Mouse (Mus musculus): ENCODE measurements around the gene Nf2. TPM values are rescaled to one million over a fixed set of nuclear protein-coding genes. Genes with fewer than 3 reads are reported as not detected.
"Not testable (repeated sequence)": the region's sequence is repeated elsewhere in the genome, so short reads cannot be mapped to it uniquely, and the experiment has no call there.

The Nf2 gene
- polyA plus RNA-seq, 1 experiment from 2014 or later: 64.0 TPM

DNA sequence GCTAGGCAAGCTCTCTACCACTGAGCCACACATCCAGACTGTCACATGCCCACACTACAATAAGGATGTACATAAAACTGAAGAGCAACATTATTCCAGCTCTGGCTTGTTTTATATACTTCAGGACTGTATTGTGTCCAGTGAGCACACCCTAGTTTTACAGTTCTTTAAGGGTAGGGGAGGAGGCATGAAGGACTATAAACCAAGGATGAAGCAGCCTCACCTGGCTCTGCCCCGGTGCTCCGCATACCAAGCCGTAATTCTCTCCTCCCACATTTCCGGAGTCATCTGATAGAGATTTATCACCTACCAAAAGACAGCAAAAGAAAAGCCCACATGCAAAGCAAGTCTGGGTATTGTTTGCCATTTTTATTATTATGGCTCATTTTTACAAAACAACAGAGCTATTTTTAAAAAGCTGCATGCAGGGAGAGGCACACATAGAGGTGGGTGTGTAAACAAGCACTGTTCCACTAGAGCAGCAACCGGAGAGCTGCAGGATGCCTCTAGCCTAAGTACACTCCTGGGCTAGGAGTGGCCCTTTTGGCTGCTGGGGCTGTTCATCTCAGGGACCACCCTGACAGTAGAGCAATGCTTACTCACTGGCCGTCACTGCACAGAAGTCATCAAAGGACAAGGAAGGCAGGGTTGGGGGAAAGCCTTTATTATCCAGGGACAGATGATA, 43.2 kb downstream of the Nf2 start:
- Histone ChIP-seq H3K36me3 (ENCODE audit: control insufficient read depth, insufficient read depth, low read length) (peaks cover 18% of the 10 kb centered on the region), H3K4me3 (replicated peaks; ENCODE audit: low read depth, low read length) (no peak overlapping the region), H3K4me1 (ENCODE audit: control insufficient read depth, insufficient read depth, low read length) (no peaks in the 10 kb centered on the region), H3K9me3 (ENCODE audit: control insufficient read depth, low read length) (no peaks in the 10 kb centered on the region), H3K27me3 (ENCODE audit: control insufficient read depth, insufficient read depth, low read length) (no peaks in the 10 kb centered on the region), H3K4me2 (ENCODE audit: low read length) (no peak overlapping the region), H3K9ac (replicated peaks; ENCODE audit: low read length) (no peak overlapping the region), H3K27ac (replicated peaks; ENCODE audit: low read depth, low read length) (no peak overlapping the region)
- ATAC-seq (ENCODE audit: low FRiP score, low TSS enrichment): no peak
- DNase-seq: no peak
- 89% methylated on average over 6 of the region's 6 CpGs for WGBS

- Histone ChIP-seq H3K4me2 (ENCODE audit: low read length) (no peak overlapping the region), H3K36me3 (ENCODE audit: control insufficient read depth, insufficient read depth, low read length) (peaks cover 18% of the 10 kb centered on the region), H3K9ac (replicated peaks; ENCODE audit: low read length) (no peak overlapping the region), H3K4me1 (ENCODE audit: control insufficient read depth, insufficient read depth, low read length) (no peaks in the 10 kb centered on the region), H3K27me3 (ENCODE audit: control insufficient read depth, insufficient read depth, low read length) (no peaks in the 10 kb centered on the region), H3K4me3 (replicated peaks; ENCODE audit: low read depth, low read length) (no peak overlapping the region), H3K27ac (replicated peaks; ENCODE audit: low read depth, low read length) (no peak overlapping the region), H3K9me3 (ENCODE audit: control insufficient read depth, low read length) (no peaks in the 10 kb centered on the region)
- DNase-seq (no peak), ATAC-seq (ENCODE audit: low FRiP score, low TSS enrichment) (no peak)
- 93% methylated on average over 6 of the region's 6 CpGs for WGBS
Measured at GRCm38 (mm10) chr11:4804921-4805562, 44.3 kb downstream of the Nf2 start.

DNA sequence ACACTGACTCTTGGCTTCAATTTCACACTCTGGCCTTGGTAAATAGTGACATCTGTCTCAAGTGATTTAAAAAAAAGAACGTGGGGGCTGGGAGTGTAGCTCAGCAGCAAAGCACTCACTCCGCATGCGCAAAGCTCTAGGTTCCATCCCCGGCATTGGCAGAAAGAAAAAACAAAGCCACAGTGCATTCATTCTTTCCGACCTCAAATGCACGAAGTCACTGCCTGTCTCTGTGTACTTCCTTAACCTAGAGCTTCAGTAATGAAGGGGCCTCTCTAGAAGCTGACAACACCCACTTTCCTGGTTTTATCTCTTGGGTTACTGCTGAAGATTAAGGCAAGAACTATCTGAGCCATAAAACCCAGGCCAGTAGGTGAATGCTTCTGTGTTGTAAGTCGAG, 45.4 kb downstream of the Nf2 start:
- H3K4me2 ChIP-seq (ENCODE audit: low read length): no peak overlapping the region
- no peak overlapping the region for H3K4me3 ChIP-seq (replicated peaks; ENCODE audit: low read depth, low read length)
- H3K9me3 ChIP-seq (ENCODE audit: control insufficient read depth, low read length): no peaks in the 10 kb centered on the region
- ATAC-seq (ENCODE audit: low FRiP score, low TSS enrichment) (no peak), DNase-seq (peak; percentile 47)
- H3K4me1 ChIP-seq (ENCODE audit: control insufficient read depth, insufficient read depth, low read length): no peaks in the 10 kb centered on the region
- no peak overlapping the region for H3K9ac ChIP-seq (replicated peaks; ENCODE audit: low read length)
- H3K27me3 ChIP-seq (ENCODE audit: control insufficient read depth, insufficient read depth, low read length): no peaks in the 10 kb centered on the region
- peaks cover 19% of the 10 kb centered on the region for H3K36me3 ChIP-seq (ENCODE audit: control insufficient read depth, insufficient read depth, low read length)
- H3K27ac ChIP-seq (replicated peaks; ENCODE audit: low read depth, low read length): peak overlapping the region; percentile 17; the same call in 1 of the 2 replicates
- WGBS: 45% methylated on average over 7 of the region's 7 CpGs

- DNase-seq: no peak
Measured at GRCm38 (mm10) chr11:4803426-4803825, 45.9 kb downstream of the Nf2 start.

DNA sequence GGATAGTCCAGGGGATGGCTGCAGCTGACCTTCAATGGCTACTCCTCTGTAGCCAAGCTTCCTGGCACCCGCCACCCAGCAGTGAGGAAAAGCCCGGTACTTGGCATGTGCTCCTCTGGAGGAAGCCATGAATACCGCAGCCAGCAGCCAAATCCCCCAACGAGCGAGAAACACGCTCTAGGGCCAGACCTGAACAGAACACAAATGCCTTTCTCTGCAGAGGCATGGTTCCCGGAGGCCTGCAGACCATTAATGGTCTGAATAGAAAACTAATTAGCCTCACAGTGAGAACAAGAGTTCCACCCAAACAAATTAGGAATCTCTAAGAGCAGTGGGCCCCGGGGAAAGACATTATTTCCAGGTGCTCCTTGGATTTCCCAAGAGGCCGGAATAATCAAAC, 46.3 kb downstream of the Nf2 start:
- Histone ChIP-seq H3K4me1 (ENCODE audit: control insufficient read depth, insufficient read depth, low read length) (no peaks in the 10 kb centered on the region), H3K4me2 (ENCODE audit: low read length) (no peak overlapping the region), H3K36me3 (ENCODE audit: control insufficient read depth, insufficient read depth, low read length) (peaks cover 24% of the 10 kb centered on the region), H3K9ac (replicated peaks; ENCODE audit: low read length) (no peak overlapping the region), H3K27ac (replicated peaks; ENCODE audit: low read depth, low read length) (0 out of 2 replicates have a peak overlapping the region, but pooled peaks have one; percentile 17), H3K9me3 (ENCODE audit: control insufficient read depth, low read length) (no peaks in the 10 kb centered on the region), H3K27me3 (ENCODE audit: control insufficient read depth, insufficient read depth, low read length) (no peaks in the 10 kb centered on the region), H3K4me3 (replicated peaks; ENCODE audit: low read depth, low read length) (no peak overlapping the region)
- WGBS: 60% methylated on average over 9 of the region's 9 CpGs
- DNase-seq: peak; percentile 56
- no peak for ATAC-seq (ENCODE audit: low FRiP score, low TSS enrichment)

More at GRCm38 (mm10) chr11:4803426-4803825, 45.9 kb downstream of the Nf2 start:
- peak overlapping the region; percentile 17; the same call in 1 of the 2 replicates for H3K27ac ChIP-seq (replicated peaks; ENCODE audit: low read depth, low read length)
- H3K4me3 ChIP-seq (replicated peaks; ENCODE audit: low read depth, low read length): no peak overlapping the region
- H3K4me1 ChIP-seq (ENCODE audit: control insufficient read depth, insufficient read depth, low read length): no peaks in the 10 kb centered on the region
- no peaks in the 10 kb centered on the region for H3K27me3 ChIP-seq (ENCODE audit: control insufficient read depth, insufficient read depth, low read length)
- no peaks in the 10 kb centered on the region for H3K9me3 ChIP-seq (ENCODE audit: control insufficient read depth, low read length)
- H3K4me2 ChIP-seq (ENCODE audit: low read length): no peak overlapping the region
- H3K36me3 ChIP-seq (ENCODE audit: control insufficient read depth, insufficient read depth, low read length): peaks cover 22% of the 10 kb centered on the region
- no peak for ATAC-seq (ENCODE audit: low FRiP score, low TSS enrichment)
- no peak overlapping the region for H3K9ac ChIP-seq (replicated peaks; ENCODE audit: low read length)
- WGBS: 63% methylated on average over 7 of the region's 7 CpGs

DNA sequence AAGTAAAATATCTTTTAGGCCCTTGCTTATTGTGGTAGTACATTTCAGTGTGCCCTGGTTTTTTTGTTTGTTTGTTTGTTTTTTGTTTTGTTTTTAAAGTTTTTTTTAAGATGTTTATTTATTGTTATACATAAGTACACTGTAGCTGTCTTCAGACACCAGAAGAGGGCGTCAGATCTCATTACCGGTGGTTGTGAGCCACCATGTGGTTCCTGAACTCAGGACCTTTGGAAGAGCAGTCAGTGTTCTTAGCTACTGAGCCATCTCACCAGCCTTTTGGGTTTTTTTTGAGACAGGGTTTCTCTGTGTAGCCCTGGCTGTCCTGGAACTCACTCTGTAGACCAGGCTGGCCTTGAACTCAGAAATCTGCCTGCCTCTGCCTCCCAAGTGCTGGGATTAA, 46.9 kb downstream of the Nf2 start:
- ATAC-seq (ENCODE audit: low FRiP score, low TSS enrichment); H3K4me1 ChIP-seq (ENCODE audit: control insufficient read depth, insufficient read depth, low read length); H3K27ac ChIP-seq (replicated peaks; ENCODE audit: low read depth, low read length); H3K4me2 ChIP-seq (ENCODE audit: low read length); H3K4me3 ChIP-seq (replicated peaks; ENCODE audit: low read depth, low read length); DNase-seq; H3K27me3 ChIP-seq (ENCODE audit: control insufficient read depth, insufficient read depth, low read length); H3K9me3 ChIP-seq (ENCODE audit: control insufficient read depth, low read length); H3K9ac ChIP-seq (replicated peaks; ENCODE audit: low read length): not testable (repeated sequence)
- peaks cover 29% of the 10 kb centered on the region for H3K36me3 ChIP-seq (ENCODE audit: control insufficient read depth, insufficient read depth, low read length)
- WGBS: 95% methylated on average over 2 of the region's 2 CpGs

- H3K9ac ChIP-seq (replicated peaks; ENCODE audit: low read length): no peak overlapping the region
- no peaks in the 10 kb centered on the region for H3K4me1 ChIP-seq (ENCODE audit: control insufficient read depth, insufficient read depth, low read length)
- no peak for DNase-seq
- no peaks in the 10 kb centered on the region for H3K27me3 ChIP-seq (ENCODE audit: control insufficient read depth, insufficient read depth, low read length)
- WGBS: 60% methylated on average over 4 of the region's 4 CpGs
- no peak overlapping the region for H3K4me2 ChIP-seq (ENCODE audit: low read length)
- H3K27ac ChIP-seq (replicated peaks; ENCODE audit: low read depth, low read length): no peak overlapping the region
- H3K36me3 ChIP-seq (ENCODE audit: control insufficient read depth, insufficient read depth, low read length): peaks cover 25% of the 10 kb centered on the region
- H3K9me3 ChIP-seq (ENCODE audit: control insufficient read depth, low read length): no peaks in the 10 kb centered on the region
- no peak for ATAC-seq (ENCODE audit: low FRiP score, low TSS enrichment)
- no peak overlapping the region for H3K4me3 ChIP-seq (replicated peaks; ENCODE audit: low read depth, low read length)
Measured at GRCm38 (mm10) chr11:4800654-4801053, 48.7 kb downstream of the Nf2 start.

DNA sequence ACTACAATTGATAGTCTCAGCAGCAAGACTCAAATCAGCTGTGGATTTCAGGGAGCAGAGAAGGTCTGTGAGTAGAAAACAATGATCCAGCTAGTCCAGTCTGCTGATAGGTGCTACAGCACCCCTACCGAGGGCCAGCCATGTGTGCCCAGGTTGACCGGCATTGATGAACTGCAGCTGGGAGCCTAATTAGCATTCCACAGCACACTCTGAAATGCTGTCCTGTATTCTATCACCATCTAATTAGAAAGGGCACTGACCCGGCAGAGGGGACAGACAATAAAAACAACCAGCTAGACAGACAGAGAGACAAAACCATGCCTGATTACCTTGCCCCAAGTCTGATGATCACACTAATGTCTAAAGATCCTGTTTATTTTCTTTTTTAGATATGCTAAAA, 56.3 kb downstream of the Nf2 start:
- no peak overlapping the region for H3K4me2 ChIP-seq (ENCODE audit: low read length)
- H3K27me3 ChIP-seq (ENCODE audit: control insufficient read depth, insufficient read depth, low read length): no peaks in the 10 kb centered on the region
- no peaks in the 10 kb centered on the region for H3K9me3 ChIP-seq (ENCODE audit: control insufficient read depth, low read length)
- ATAC-seq (ENCODE audit: low FRiP score, low TSS enrichment) (no peak), DNase-seq (no peak)
- H3K27ac ChIP-seq (replicated peaks; ENCODE audit: low read depth, low read length): no peak overlapping the region
- H3K36me3 ChIP-seq (ENCODE audit: control insufficient read depth, insufficient read depth, low read length): peaks cover 44% of the 10 kb centered on the region
- H3K4me1 ChIP-seq (ENCODE audit: control insufficient read depth, insufficient read depth, low read length): 0 out of 2 replicates have a peak, but pooled peaks cover 4% of the 10 kb centered on the region
- no peak overlapping the region for H3K4me3 ChIP-seq (replicated peaks; ENCODE audit: low read depth, low read length)
- H3K9ac ChIP-seq (replicated peaks; ENCODE audit: low read length): no peak overlapping the region
- 29% methylated on average over 3 of the region's 3 CpGs for WGBS

- H3K4me2 ChIP-seq (ENCODE audit: low read length): no peak overlapping the region
- H3K9me3 ChIP-seq (ENCODE audit: control insufficient read depth, low read length): no peaks in the 10 kb centered on the region
- peaks cover 53% of the 10 kb centered on the region for H3K36me3 ChIP-seq (ENCODE audit: control insufficient read depth, insufficient read depth, low read length)
- peak; percentile 56 for DNase-seq
- WGBS: 34% methylated on average over 6 of the region's 6 CpGs
- no peak overlapping the region for H3K27ac ChIP-seq (replicated peaks; ENCODE audit: low read depth, low read length)
- H3K9ac ChIP-seq (replicated peaks; ENCODE audit: low read length): no peak overlapping the region
- H3K4me1 ChIP-seq (ENCODE audit: control insufficient read depth, insufficient read depth, low read length): 0 out of 2 replicates have a peak, but pooled peaks cover 4% of the 10 kb centered on the region
- no peaks in the 10 kb centered on the region for H3K27me3 ChIP-seq (ENCODE audit: control insufficient read depth, insufficient read depth, low read length)
- no peak for ATAC-seq (ENCODE audit: low FRiP score, low TSS enrichment)
- no peak overlapping the region for H3K4me3 ChIP-seq (replicated peaks; ENCODE audit: low read depth, low read length)
Measured at GRCm38 (mm10) chr11:4791549-4791948, 57.8 kb downstream of the Nf2 start.
